Mouse (Mus musculus) mammary gland, adult 2 months (tissue): ENCODE data around the gene Olfr392. TPM values are rescaled to one million over a fixed set of nuclear protein-coding genes. Genes with fewer than 3 reads are reported as not detected.

ENCODE experiments used
- polyA plus RNA-seq: library from polyadenylated mRNA; depleted of rRNA; stranded (reverse); fragments of >200 nt; gene quantifications from 2 replicates; pipeline ENCODE4 v1.2.3, GENCODE M21; 2012; ENCODE audit warnings: low replicate concordance; rRNA removed

Gene Olfr392
- polyA plus RNA-seq: not detected in 2 replicates

DNA sequence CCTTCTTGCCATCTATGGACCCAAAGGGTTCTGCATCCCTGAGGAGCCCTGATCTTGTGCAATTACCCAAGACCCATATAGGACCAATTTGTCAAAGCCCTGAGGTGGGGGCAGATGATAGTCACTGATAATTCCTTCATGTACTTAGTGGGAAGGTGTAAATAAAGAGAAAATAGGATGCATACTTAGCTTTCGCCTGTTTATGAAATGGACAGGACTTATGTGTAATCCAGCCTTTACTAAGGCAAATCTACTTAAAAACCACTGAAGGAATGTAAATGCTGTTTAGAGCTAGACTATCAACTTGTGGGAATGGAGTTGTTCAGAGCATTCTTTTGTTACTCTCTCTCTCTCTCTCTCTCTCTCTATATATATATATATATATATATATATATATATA lies at the start of gene Olfr392:
Gene Olfr392, minus strand, starts transcription at position 101 of the 400 bp plus-strand sequence.

DNA sequence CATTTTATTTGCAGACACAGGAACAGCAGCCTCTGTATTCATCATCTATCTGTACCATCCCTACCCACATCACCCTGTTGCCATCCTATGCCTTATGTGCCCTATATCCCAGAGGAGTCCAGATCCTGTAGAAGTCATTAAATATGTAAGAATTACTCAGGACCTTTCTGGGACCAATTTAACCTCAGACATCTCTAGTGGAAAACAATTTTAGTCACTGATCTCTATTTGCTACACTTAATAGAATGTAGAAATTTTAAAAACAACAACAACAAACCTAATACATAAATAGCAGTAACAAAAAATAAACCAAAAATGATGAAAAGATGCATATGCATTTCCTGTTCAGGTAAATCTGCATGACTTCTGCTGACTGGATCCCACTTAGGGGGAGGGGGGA lies 34.5 kb upstream of the Olfr392 start, which contains the start of gene Olfr393:
Gene Olfr393, minus strand, starts transcription at position 101 of the 400 bp plus-strand sequence.

DNA sequence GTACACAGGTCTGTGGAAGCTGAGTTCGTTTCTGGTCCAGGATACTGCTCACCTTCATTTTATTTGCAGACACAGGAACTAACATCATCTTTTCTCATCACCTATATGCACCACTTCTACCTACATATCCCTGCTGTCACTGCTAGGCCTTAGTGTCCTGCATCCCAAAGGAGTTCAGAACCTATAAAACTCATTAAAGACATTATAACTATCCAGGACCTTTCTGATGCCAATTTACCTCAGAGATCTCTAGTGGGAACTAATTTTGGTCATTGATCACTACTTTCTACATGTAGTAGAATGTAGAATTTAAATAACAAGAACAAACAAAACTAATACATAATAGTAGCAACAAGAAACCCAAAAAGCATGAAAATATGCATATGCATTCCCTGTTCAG lies 13.9 kb downstream of the Olfr392 start, which contains the start of gene Olfr391-ps:
Gene Olfr391-ps, minus strand, starts transcription at position 101 of the 400 bp plus-strand sequence.

DNA sequence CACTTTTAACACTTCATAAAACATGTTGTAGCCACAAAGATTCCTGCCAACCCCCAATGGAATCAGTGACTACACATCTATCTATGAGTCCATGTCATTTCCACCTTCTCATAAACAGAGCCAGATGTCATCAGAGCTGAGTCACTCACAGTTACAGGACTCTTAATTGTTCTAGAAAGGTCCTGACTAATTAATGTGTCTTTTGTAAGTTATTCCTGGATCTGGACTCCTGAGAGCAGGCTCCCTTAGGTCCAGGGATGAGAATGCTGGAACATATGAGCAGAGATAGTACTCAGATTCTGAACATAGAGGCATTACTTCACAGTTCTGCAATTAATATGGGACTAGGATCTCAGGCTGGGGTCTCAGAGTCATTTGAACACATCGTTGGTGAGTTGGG lies 34.2 kb downstream of the Olfr392 start, which contains the start of gene Olfr390:
Gene Olfr390, plus strand, starts transcription at position 301 of the 400 bp plus-strand sequence.

DNA sequence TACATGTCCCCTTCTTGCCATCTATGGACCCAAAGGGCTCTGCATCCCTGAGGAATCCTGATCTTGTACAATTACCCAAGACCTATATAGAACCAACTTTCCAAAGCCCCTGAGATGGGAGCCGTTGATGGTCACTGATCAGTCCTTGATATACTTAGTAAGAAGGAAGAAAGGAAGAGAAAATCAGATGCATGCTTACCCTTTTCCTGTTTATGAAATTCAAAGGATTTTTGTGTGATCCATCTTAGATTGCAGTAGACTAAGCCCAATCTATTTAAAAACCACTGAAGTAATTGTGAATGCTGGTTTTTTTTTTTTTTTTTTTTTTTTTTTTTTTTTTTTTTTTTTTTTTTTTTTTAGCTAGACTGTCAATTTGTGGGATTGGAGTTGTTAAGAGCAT lies 36.2 kb downstream of the Olfr392 start, which contains the start of gene Olfr389:
Gene Olfr389, minus strand, starts transcription at position 101 of the 400 bp plus-strand sequence.

Other genes starting within 250 kb of the Olfr392 start
- gene Olfr385, start 224.0 kb downstream of the Olfr392 start, polyA plus RNA-seq: not detected in 2 replicates
- gene Olfr384, start 218.5 kb downstream of the Olfr392 start, polyA plus RNA-seq: not detected in 2 replicates
- gene Zfp735, start 128.3 kb downstream of the Olfr392 start, polyA plus RNA-seq: not detected in 2 replicates
- gene Olfr389, start 36.3 kb downstream of the Olfr392 start, polyA plus RNA-seq: not detected in 2 replicates
- not detected in 2 replicates for gene Olfr390, start 34.1 kb downstream of the Olfr392 start, polyA plus RNA-seq
- not detected in 2 replicates for gene Olfr391-ps, start 14.0 kb downstream of the Olfr392 start, polyA plus RNA-seq
- gene Olfr393, start 34.4 kb upstream of the Olfr392 start, polyA plus RNA-seq: not detected in 2 replicates
- not detected in 2 replicates for gene Olfr394, start 73.7 kb upstream of the Olfr392 start, polyA plus RNA-seq
- not detected in 2 replicates for gene Olfr395, start 92.2 kb upstream of the Olfr392 start, polyA plus RNA-seq
- gene Olfr23, start 119.6 kb upstream of the Olfr392 start, polyA plus RNA-seq: not detected in 2 replicates
- not detected in 2 replicates for gene Olfr397, start 143.8 kb upstream of the Olfr392 start, polyA plus RNA-seq
- gene Olfr398, start 173.4 kb upstream of the Olfr392 start, polyA plus RNA-seq: not detected in 2 replicates
- not detected in 2 replicates for gene Olfr139, start 239.5 kb upstream of the Olfr392 start, polyA plus RNA-seq
- not detected in 2 replicates for gene Olfr399, start 239.6 kb upstream of the Olfr392 start, polyA plus RNA-seq